Mouse (Mus musculus): ENCODE results near the gene Atxn2l. TPM values are rescaled to one million over a fixed set of nuclear protein-coding genes. Genes with fewer than 3 reads are reported as not detected.

Gene Atxn2l
- polyA plus RNA-seq, 1 experiment from 2014 or later = 38.5 TPM

Other genes with a start within 250 kb of the Atxn2l start
- 17.9 and 19.1 TPM in 2 replicates for gene Sbk1, start 230.8 kb downstream of the Atxn2l start, polyA plus RNA-seq (2015; fragmentation: Nextera tagmentation; extraction: Ambion mirVana)
- 890 and 915 TPM in 2 replicates for gene Lat, start 133.9 kb downstream of the Atxn2l start, polyA plus RNA-seq (2015; fragmentation: Nextera tagmentation; extraction: Ambion mirVana)
- 39.4 and 43.3 TPM in 2 replicates for gene Spns1, start 126.0 kb downstream of the Atxn2l start, polyA plus RNA-seq (2015; fragmentation: Nextera tagmentation; extraction: Ambion mirVana)
- gene Nfatc2ip, start 106.7 kb downstream of the Atxn2l start, polyA plus RNA-seq (2015; fragmentation: Nextera tagmentation; extraction: Ambion mirVana) = 5.1 and 6.7 TPM in 2 replicates
- 0.13 and 0.22 TPM in 2 replicates for gene Cd19, start 88.5 kb downstream of the Atxn2l start, polyA plus RNA-seq (2015; fragmentation: Nextera tagmentation; extraction: Ambion mirVana)
- gene Rabep2, start 74.7 kb downstream of the Atxn2l start, polyA plus RNA-seq (2015; fragmentation: Nextera tagmentation; extraction: Ambion mirVana) = 22.2 and 22.7 TPM in 2 replicates
- 3.1 and 4.2 TPM in 2 replicates for gene Atp2a1, start 40.3 kb downstream of the Atxn2l start, polyA plus RNA-seq (2015; fragmentation: Nextera tagmentation; extraction: Ambion mirVana)
- 37.8 and 38.6 TPM in 2 replicates for gene Sh2b1, start 28.0 kb downstream of the Atxn2l start, polyA plus RNA-seq (2015; fragmentation: Nextera tagmentation; extraction: Ambion mirVana)
- gene Tufm, start 16.1 kb downstream of the Atxn2l start, polyA plus RNA-seq (2015; fragmentation: Nextera tagmentation; extraction: Ambion mirVana) = 95.4 and 104 TPM in 2 replicates
- gene Eif3c, start 63.0 kb upstream of the Atxn2l start, polyA plus RNA-seq (2015; fragmentation: Nextera tagmentation; extraction: Ambion mirVana) = 246 and 259 TPM in 2 replicates
- 1.2 TPM in 2 replicates for gene Apobr, start 81.5 kb upstream of the Atxn2l start, polyA plus RNA-seq (2015; fragmentation: Nextera tagmentation; extraction: Ambion mirVana)
- 28.2 and 30.2 TPM in 2 replicates for gene Cln3, start 82.4 kb upstream of the Atxn2l start, polyA plus RNA-seq (2015; fragmentation: Nextera tagmentation; extraction: Ambion mirVana)
- 0.54 and 0.85 TPM in 2 replicates for gene Il27, start 91.5 kb upstream of the Atxn2l start, polyA plus RNA-seq (2015; fragmentation: Nextera tagmentation; extraction: Ambion mirVana)
- 15.1 and 16.4 TPM in 2 replicates for gene Nupr1, start 127.4 kb upstream of the Atxn2l start, polyA plus RNA-seq (2015; fragmentation: Nextera tagmentation; extraction: Ambion mirVana)
- gene Sgf29, start 145.9 kb upstream of the Atxn2l start, polyA plus RNA-seq (2015; fragmentation: Nextera tagmentation; extraction: Ambion mirVana) = 62.2 and 72.9 TPM in 2 replicates
- 8.5 and 11.0 TPM in 2 replicates for gene Sult1a1, start 173.0 kb upstream of the Atxn2l start, polyA plus RNA-seq (2015; fragmentation: Nextera tagmentation; extraction: Ambion mirVana)
- gene Bola2, start 192.0 kb upstream of the Atxn2l start, polyA plus RNA-seq (2015; fragmentation: Nextera tagmentation; extraction: Ambion mirVana) = 154 and 155 TPM in 2 replicates
- 6.0 and 7.6 TPM in 2 replicates for gene Slx1b, start 192.3 kb upstream of the Atxn2l start, polyA plus RNA-seq (2015; fragmentation: Nextera tagmentation; extraction: Ambion mirVana)
- 1,525 and 1,527 TPM in 2 replicates for gene Coro1a, start 204.3 kb upstream of the Atxn2l start, polyA plus RNA-seq (2015; fragmentation: Nextera tagmentation; extraction: Ambion mirVana)

Measured in thymus, postnatal 0 days (tissue).